Mouse (Mus musculus) C2C12 (cell line): ENCODE data around the gene Unc5b.

Source experiments
- CEBPB ChIP-seq: IDR thresholded peaks from one replicate; pipeline ENCODE4 v1.6.1; 2011; ENCODE audit warnings: low read depth, mild to moderate bottlenecking, control low read depth, moderate library complexity
- CTCF ChIP-seq: IDR thresholded peaks from one replicate; pipeline ENCODE4 v1.5.1; 2011; ENCODE audit not compliant: control insufficient read depth, insufficient read depth, insufficient read length
- FOSL1 ChIP-seq: IDR thresholded peaks from one replicate; pipeline ENCODE4 v1.8.0; 2011; ENCODE audit warnings: mild to moderate bottlenecking, low read length; ENCODE audit not compliant: poor library complexity, insufficient read depth, severe bottlenecking
- MAX ChIP-seq: IDR thresholded peaks from one replicate; pipeline ENCODE4 v1.6.1; 2011; ENCODE audit warnings: mild to moderate bottlenecking, control low read depth
- MYOD1 ChIP-seq: IDR thresholded peaks from one replicate; pipeline ENCODE4 v1.6.1; 2011; ENCODE audit warnings: low read depth; ENCODE audit not compliant: control insufficient read depth, insufficient read length
- MYOG ChIP-seq: IDR thresholded peaks from one replicate; pipeline ENCODE4 v1.6.1; 2011; ENCODE audit not compliant: control insufficient read depth, insufficient read length; ENCODE audit errors: extremely low read depth
- USF1 ChIP-seq: IDR thresholded peaks from one replicate; pipeline ENCODE4 v1.6.1; 2011; ENCODE audit warnings: low read depth, mild to moderate bottlenecking, control low read depth, moderate library complexity

DNA sequence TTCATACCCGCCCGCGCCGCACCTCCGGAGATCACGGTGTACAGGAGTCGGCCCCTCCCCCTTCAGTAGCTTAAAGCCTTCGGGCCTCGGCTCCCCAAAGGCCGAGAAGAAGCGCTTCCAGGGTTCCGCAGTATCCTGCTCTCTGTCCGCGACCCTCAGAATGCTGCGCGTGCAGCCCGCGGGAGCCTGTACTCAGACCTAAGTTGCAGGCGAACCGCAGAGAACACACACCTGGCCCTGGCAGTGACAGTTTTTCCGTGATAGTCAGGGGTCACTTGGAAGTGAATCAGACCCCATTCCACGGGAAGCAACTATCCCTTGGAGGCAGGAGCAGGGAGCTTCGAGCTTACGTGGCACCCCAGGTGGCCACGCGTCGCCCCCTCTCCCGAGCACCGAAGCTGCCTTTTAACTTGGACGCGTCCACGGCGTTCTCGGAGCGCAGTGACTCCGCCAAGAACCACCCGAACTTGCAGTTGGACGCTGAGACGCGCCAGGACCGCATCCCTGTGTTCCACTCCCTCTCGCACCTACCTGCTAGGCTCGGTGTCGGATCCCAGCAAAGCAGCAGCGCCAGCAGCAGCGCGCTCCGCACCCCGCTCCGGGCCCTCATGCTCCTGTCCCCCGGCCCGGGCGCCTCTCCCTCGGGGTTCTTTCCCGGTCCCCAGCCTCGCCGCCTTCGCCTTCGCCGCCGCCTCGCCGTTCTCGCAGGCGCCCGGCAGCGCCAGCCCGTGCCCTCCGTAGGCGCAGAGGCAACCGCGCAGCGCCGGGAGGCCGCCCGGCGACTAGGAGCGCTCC lies 628 bp downstream of the Unc5b start:
- TF ChIP-seq CTCF (no peak), USF1 (no peak), MYOG (no peak), CEBPB (no peak), MAX (no peak), MYOD1 (no peak), FOSL1 (no peak)
